Mouse (Mus musculus) olfactory bulb, adult 2 months (tissue): ENCODE data around the gene Ch25h. TPM values are rescaled to one million over a fixed set of nuclear protein-coding genes. Genes with fewer than 3 reads are reported as not detected.

Source experiments
- H3K27ac ChIP-seq: fragments of 200-500 bp; 2 replicates; pipeline ENCODE4 v1.5.1; 2012; ENCODE audit warnings: low read depth, low read length; ENCODE audit not compliant: insufficient read depth
- H3K4me1 ChIP-seq: fragments of 200-500 bp; 2 replicates; pipeline ENCODE4 v1.6.1; 2012; ENCODE audit warnings: low read length; ENCODE audit not compliant: control insufficient read depth, insufficient read depth
- H3K4me3 ChIP-seq: fragments of 200-500 bp; 2 replicates; pipeline ENCODE4 v1.5.1; 2012; ENCODE audit warnings: mild to moderate bottlenecking, low read depth, low read length, moderate library complexity; ENCODE audit not compliant: insufficient read depth
- CTCF ChIP-seq: fragments of 200-500 bp; IDR thresholded peaks from 2 replicates; pipeline ENCODE4 v1.5.1; 2012; ENCODE audit warnings: low read depth, mild to moderate bottlenecking, low read length, moderate library complexity; ENCODE audit not compliant: insufficient read depth
- POLR2A ChIP-seq: fragments of 200-500 bp; IDR thresholded peaks from 2 replicates; pipeline ENCODE4 v1.6.1; 2012; ENCODE audit warnings: mild to moderate bottlenecking, low read depth, low read length, moderate library complexity; ENCODE audit not compliant: insufficient read depth
- WGBS: fragments of 180-500 bp; shearing (Covaris S2); methylation state at CpG from one replicate; pipeline ENCODE4 v1.1.7; 2018; 5-methylcytosine and 5-hydroxymethylcytosine counted together
- polyA plus RNA-seq: library from polyadenylated mRNA; stranded (reverse); fragments of >200 nt; gene quantifications from 2 replicates; pipeline ENCODE4 v1.2.4, GENCODE M21; 2012; ENCODE audit warnings: low replicate concordance; ENCODE audit not compliant: missing spikeins, insufficient read depth, insufficient read length

Ch25h gene
- not detected in 2 replicates for polyA plus RNA-seq

- H3K27ac ChIP-seq, result no peak within 1 kb of the TSS
- H3K4me1 ChIP-seq, result peaks cover 14% of the 10 kb centered on the region
- TF ChIP-seq CTCF, result no peak
- no peak for TF ChIP-seq POLR2A
- H3K4me3 ChIP-seq, result peak within 1 kb of the TSS; percentile 47
- WGBS, result 5% methylated on average over 35 of the region's 35 CpGs
Observed at GRCm38 (mm10) chr19:34474991-34475971, at the start of gene Ch25h. Gene Ch25h, minus strand, starts transcription at chr19:34475164.

GRCm38 (mm10) chr19:34524646-34525045, 49.7 kb upstream of the Ch25h start:
- H3K4me1 ChIP-seq, result no peaks in the 10 kb centered on the region
- TF ChIP-seq CTCF, result no peak
- TF ChIP-seq POLR2A, result no peak
- no peak overlapping the region for H3K4me3 ChIP-seq
- no peak overlapping the region for H3K27ac ChIP-seq
- 79% methylated on average over 9 of the region's 9 CpGs for WGBS

GRCm38 (mm10) chr19:34523106-34523725, 48.3 kb upstream of the Ch25h start:
- Histone ChIP-seq H3K4me1 (no peaks in the 10 kb centered on the region; the same call in 1 of the 2 replicates), H3K4me3 (no peak overlapping the region), H3K27ac (no peak overlapping the region)
- no peak for TF ChIP-seq POLR2A
- no peak for TF ChIP-seq CTCF
- WGBS, result 88% methylated on average over 12 of the region's 12 CpGs

GRCm38 (mm10) chr19:34521978-34522377, 47.0 kb upstream of the Ch25h start:
- Histone ChIP-seq H3K27ac (no peak overlapping the region), H3K4me3 (no peak overlapping the region), H3K4me1 (no peaks in the 10 kb centered on the region; the same call in 1 of the 2 replicates)
- WGBS, result 76% methylated on average over 1 of the region's 1 CpGs
- TF ChIP-seq POLR2A (no peak), CTCF (no peak)

- Histone ChIP-seq H3K4me3 (no peak overlapping the region), H3K4me1 (no peaks in the 10 kb centered on the region; the same call in 1 of the 2 replicates), H3K27ac (no peak overlapping the region)
- no peak for TF ChIP-seq POLR2A
- no peak for TF ChIP-seq CTCF
- WGBS, result 55% methylated on average over 2 of the region's 2 CpGs
Observed at GRCm38 (mm10) chr19:34521361-34521760, 46.4 kb upstream of the Ch25h start.

GRCm38 (mm10) chr19:34520051-34520450, 45.1 kb upstream of the Ch25h start:
- WGBS, result 90% methylated on average over 4 of the region's 4 CpGs
- no peak overlapping the region for H3K27ac ChIP-seq
- no peaks in the 10 kb centered on the region; the same call in 1 of the 2 replicates for H3K4me1 ChIP-seq
- TF ChIP-seq CTCF (no peak), POLR2A (no peak)
- H3K4me3 ChIP-seq, result no peak overlapping the region

- Histone ChIP-seq H3K4me3 (no peak overlapping the region), H3K27ac (no peak overlapping the region), H3K4me1 (no peaks in the 10 kb centered on the region; the same call in 1 of the 2 replicates)
- 87% methylated on average over 3 of the region's 3 CpGs for WGBS
- TF ChIP-seq POLR2A, result no peak
- TF ChIP-seq CTCF, result no peak
Observed at GRCm38 (mm10) chr19:34519646-34520045, 44.7 kb upstream of the Ch25h start.

GRCm38 (mm10) chr19:34518786-34519185, 43.8 kb upstream of the Ch25h start:
- H3K27ac ChIP-seq, result no peak overlapping the region
- no peaks in the 10 kb centered on the region; the same call in 1 of the 2 replicates for H3K4me1 ChIP-seq
- 49% methylated on average over 3 of the region's 3 CpGs for WGBS
- TF ChIP-seq POLR2A (no peak), CTCF (no peak)
- no peak overlapping the region for H3K4me3 ChIP-seq

- no peaks in the 10 kb centered on the region; the same call in 1 of the 2 replicates for H3K4me1 ChIP-seq
- no peak overlapping the region for H3K27ac ChIP-seq
- H3K4me3 ChIP-seq, result no peak overlapping the region
- WGBS, result 92% methylated on average over 13 of the region's 13 CpGs
- TF ChIP-seq POLR2A (no peak), CTCF (no peak)
Observed at GRCm38 (mm10) chr19:34517812-34518594, 43.0 kb upstream of the Ch25h start.
